Mouse (Mus musculus) heart, embryonic 14.5 days (tissue): ENCODE data around the gene Olfr788. TPM values are rescaled to one million over a fixed set of nuclear protein-coding genes. Genes with fewer than 3 reads are reported as not detected.

Experiments used
- ATAC-seq: fragments of 200-750 bp; cut with Nextera tagmentation; 2 replicates; pipeline ENCODE4 v1.8.0; 2017; ENCODE audit warnings: low read depth, moderate TSS enrichment; ENCODE audit not compliant: insufficient number of reproducible peaks, insufficient read depth, low FRiP score
- H3K27ac ChIP-seq, 2 experiments: fragments of 200-500 bp in 1 of 2; fragments of 300-500 bp in 1 of 2; sonication (generic) in 1 of 2; replicated peaks in 1 of 2; 2 replicates each; pipeline ENCODE4 v1.5.1; 2012 to 2014; ENCODE audit warnings: low read depth in 2 of 2, low read length in 2 of 2, control low read depth in 1 of 2, mild to moderate bottlenecking in 1 of 2, mixed read lengths in 1 of 2; ENCODE audit not compliant: control insufficient read depth in 1 of 2, insufficient read depth in 1 of 2
- H3K27me3 ChIP-seq: fragments of 300-500 bp; sonication (generic); 2 replicates; pipeline ENCODE4 v1.6.1; 2014; ENCODE audit warnings: mild to moderate bottlenecking, low read length, control low read depth; ENCODE audit not compliant: control insufficient read depth, insufficient read depth
- H3K36me3 ChIP-seq: fragments of 300-500 bp; sonication (generic); 2 replicates; pipeline ENCODE4 v1.6.1; 2014; ENCODE audit warnings: mild to moderate bottlenecking, control low read depth, low read length, mixed read lengths; ENCODE audit not compliant: control insufficient read depth, insufficient read depth
- H3K4me1 ChIP-seq, 2 experiments: fragments of 200-500 bp in 1 of 2; fragments of 300-500 bp in 1 of 2; sonication (generic) in 1 of 2; 2 replicates each; pipeline ENCODE4 v1.6.1; 2012 to 2014; ENCODE audit warnings: low read length in 2 of 2, control low read depth in 1 of 2, mixed read lengths in 1 of 2; ENCODE audit not compliant: control insufficient read depth in 2 of 2, insufficient read depth in 2 of 2
- H3K4me2 ChIP-seq: fragments of 300-500 bp; sonication (generic); 2 replicates; pipeline ENCODE4 v1.6.1; 2014; ENCODE audit warnings: mild to moderate bottlenecking, low read length
- H3K4me3 ChIP-seq, 2 experiments: fragments of 200-500 bp in 1 of 2; fragments of 300-500 bp in 1 of 2; sonication (generic) in 1 of 2; 2 replicates each; pipeline ENCODE4 v1.5.1; 2012 to 2014; ENCODE audit warnings: low read length in 2 of 2, mild to moderate bottlenecking in 2 of 2, control low read depth in 1 of 2, low read depth in 1 of 2, moderate library complexity in 1 of 2; ENCODE audit not compliant: control insufficient read depth in 1 of 2, insufficient read depth in 1 of 2
- H3K9ac ChIP-seq: fragments of 300-500 bp; sonication (generic); 2 replicates; pipeline ENCODE4 v1.6.1; 2014; ENCODE audit warnings: mild to moderate bottlenecking, low read length
- H3K9me3 ChIP-seq: fragments of 300-500 bp; sonication (generic); 2 replicates; pipeline ENCODE4 v1.6.1; 2016; ENCODE audit warnings: low read length, control low read depth; ENCODE audit not compliant: control insufficient read depth
- WGBS: fragments of 180-500 bp; shearing (Covaris S2); extraction: QIAGEN DNeasy Blood & Tissue Kit; methylation state at CpG from one replicate; pipeline ENCODE4 v1.1.7; 2014; 5-methylcytosine and 5-hydroxymethylcytosine counted together
- polyA plus RNA-seq: library from polyadenylated mRNA; unstranded; fragments of >200 nt; fragmentation: Nextera tagmentation; extraction: Ambion mirVana; gene quantifications from 2 replicates; pipeline ENCODE4 v1.2.1, GENCODE M21; 2014

Gene Olfr788
- polyA plus RNA-seq, result not detected in 2 replicates

- Histone ChIP-seq H3K9ac (no peak within 1 kb of the TSS), H3K27ac (no peak within 1 kb of the TSS), H3K4me1 (no peaks in the 10 kb centered on the region), H3K4me3 (no peak within 1 kb of the TSS), H3K36me3 (no peaks in the 10 kb centered on the region), H3K9me3 (no peaks in the 10 kb centered on the region), H3K27me3 (no peaks in the 10 kb centered on the region), H3K4me2 (no peak within 1 kb of the TSS)
- ATAC-seq, result no peak
These were observed at the start of gene Olfr788 for GRCm38 (mm10) chr10:129470698-129471097. Gene Olfr788 (plus strand): TSS chr10:129470998.

- Histone ChIP-seq H3K9me3 (no peaks in the 10 kb centered on the region), H3K27me3 (no peaks in the 10 kb centered on the region), H3K27ac (no peak within 1 kb of the TSS), H3K36me3 (no peaks in the 10 kb centered on the region), H3K9ac (no peak within 1 kb of the TSS), H3K4me1 (no peaks in the 10 kb centered on the region), H3K4me2 (no peak within 1 kb of the TSS), H3K4me3 (no peak within 1 kb of the TSS)
- ATAC-seq, result no peak
These were observed 43.8 kb upstream of the Olfr788 start, which contains the start of gene Olfr786 for GRCm38 (mm10) chr10:129427006-129427405. Gene Olfr786 (plus strand): TSS chr10:129427306.

GRCm38 (mm10) chr10:129461562-129461961 is 9.2 kb upstream of the Olfr788 start, which contains the start of gene Olfr787:
Gene Olfr787 (plus strand): TSS chr10:129461862.
- H3K36me3 ChIP-seq, result no peaks in the 10 kb centered on the region
- no peaks in the 10 kb centered on the region for H3K9me3 ChIP-seq
- H3K4me2 ChIP-seq, result no peak within 1 kb of the TSS
- no peak within 1 kb of the TSS for H3K27ac ChIP-seq
- H3K9ac ChIP-seq, result no peak within 1 kb of the TSS
- 63% methylated on average over 3 of the region's 3 CpGs for WGBS
- H3K27me3 ChIP-seq, result no peaks in the 10 kb centered on the region
- ATAC-seq, result no peak
- no peaks in the 10 kb centered on the region for H3K4me1 ChIP-seq
- no peak within 1 kb of the TSS for H3K4me3 ChIP-seq

GRCm38 (mm10) chr10:129473256-129473655 is 2.5 kb downstream of the Olfr788 start:
- H3K9me3 ChIP-seq, result no peaks in the 10 kb centered on the region
- 55% methylated on average over 2 of the region's 2 CpGs for WGBS
- no peak overlapping the region for H3K4me2 ChIP-seq
- H3K4me1 ChIP-seq, result no peaks in the 10 kb centered on the region
- no peak for ATAC-seq
- no peak overlapping the region for H3K9ac ChIP-seq
- H3K27ac ChIP-seq, result no peak overlapping the region
- no peaks in the 10 kb centered on the region for H3K36me3 ChIP-seq
- H3K27me3 ChIP-seq, result no peaks in the 10 kb centered on the region
- no peak overlapping the region for H3K4me3 ChIP-seq

GRCm38 (mm10) chr10:129473723-129474122 is 2.9 kb downstream of the Olfr788 start:
- H3K4me1 ChIP-seq, result no peaks in the 10 kb centered on the region
- ATAC-seq, result no peak
- H3K9me3 ChIP-seq, result no peaks in the 10 kb centered on the region

GRCm38 (mm10) chr10:129484452-129484851 is 13.7 kb downstream of the Olfr788 start, which contains the start of gene Olfr789:
Gene Olfr789 (plus strand): TSS chr10:129484752.
- no peaks in the 10 kb centered on the region for H3K27me3 ChIP-seq
- no peaks in the 10 kb centered on the region for H3K9me3 ChIP-seq
- H3K4me1 ChIP-seq, result no peaks in the 10 kb centered on the region
- H3K9ac ChIP-seq, result no peak within 1 kb of the TSS
- WGBS, result 37% methylated on average over 2 of the region's 2 CpGs
- no peak within 1 kb of the TSS for H3K4me3 ChIP-seq
- no peak for ATAC-seq
- no peaks in the 10 kb centered on the region for H3K36me3 ChIP-seq
- no peak within 1 kb of the TSS for H3K27ac ChIP-seq
- H3K4me2 ChIP-seq, result no peak within 1 kb of the TSS

More at GRCm38 (mm10) chr10:129473723-129474122, 2.9 kb downstream of the Olfr788 start:
- H3K27me3 ChIP-seq, result no peaks in the 10 kb centered on the region
- H3K27ac ChIP-seq, result no peak overlapping the region
- no peak overlapping the region for H3K9ac ChIP-seq
- no peak overlapping the region for H3K4me3 ChIP-seq
- no peaks in the 10 kb centered on the region for H3K36me3 ChIP-seq
- H3K4me2 ChIP-seq, result no peak overlapping the region

- H3K27ac ChIP-seq, result no peak overlapping the region
- no peaks in the 10 kb centered on the region for H3K4me1 ChIP-seq
- H3K27me3 ChIP-seq, result no peaks in the 10 kb centered on the region
- ATAC-seq, result no peak
- H3K4me3 ChIP-seq, result no peak overlapping the region
- no peaks in the 10 kb centered on the region for H3K9me3 ChIP-seq
- H3K9ac ChIP-seq, result no peak overlapping the region
- H3K36me3 ChIP-seq, result no peaks in the 10 kb centered on the region
- H3K4me2 ChIP-seq, result no peak overlapping the region
- 63% methylated on average over 2 of the region's 2 CpGs for WGBS
These were observed 19.3 kb downstream of the Olfr788 start for GRCm38 (mm10) chr10:129490101-129490500.

- no peak within 1 kb of the TSS for H3K4me3 ChIP-seq
- no peak within 1 kb of the TSS for H3K27ac ChIP-seq
- no peaks in the 10 kb centered on the region for H3K27me3 ChIP-seq
- H3K4me2 ChIP-seq, result no peak within 1 kb of the TSS
- no peak for ATAC-seq
- no peaks in the 10 kb centered on the region for H3K9me3 ChIP-seq
- H3K36me3 ChIP-seq, result no peaks in the 10 kb centered on the region
- no peaks in the 10 kb centered on the region for H3K4me1 ChIP-seq
- H3K9ac ChIP-seq, result no peak within 1 kb of the TSS
These were observed 27.4 kb downstream of the Olfr788 start, which contains the start of gene Olfr790 for GRCm38 (mm10) chr10:129498192-129498591. Gene Olfr790 (plus strand): TSS chr10:129498492.
